Mouse (Mus musculus): ENCODE data around the gene Adh1. TPM values are rescaled to one million over a fixed set of nuclear protein-coding genes. Genes with fewer than 3 reads are reported as not detected.

Gene Adh1
- polyA plus RNA-seq, 1 experiment from 2014 or later: 0.20 TPM

DNA sequence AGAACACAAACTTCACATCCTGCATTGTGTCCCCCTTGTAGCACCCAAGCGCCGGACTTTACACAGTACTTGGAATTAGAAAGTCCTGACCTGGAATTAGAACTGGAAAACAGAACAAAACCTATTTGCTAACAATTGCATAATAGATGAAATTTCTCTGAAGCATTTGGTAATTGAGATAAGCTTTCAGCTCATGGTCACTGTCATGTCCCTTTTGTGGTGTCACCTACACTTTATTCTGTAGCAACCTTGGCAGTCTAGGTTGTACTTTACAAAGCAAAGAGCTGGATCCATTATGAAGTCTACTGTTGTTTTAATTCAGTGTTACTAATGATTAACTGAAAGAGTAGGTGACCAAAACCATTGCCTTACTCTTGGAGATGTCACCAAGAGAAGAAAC, 33.7 kb upstream of the Adh1 start:
- H3K9ac ChIP-seq: no peak overlapping the region
- H3K27me3 ChIP-seq: no peaks in the 10 kb centered on the region
- no peak overlapping the region for H3K4me3 ChIP-seq (replicated peaks)
- no peak for ATAC-seq (ENCODE audit: low FRiP score)
- H3K9me3 ChIP-seq: no peaks in the 10 kb centered on the region
- 91% methylated on average over 2 of the region's 2 CpGs for WGBS
- no peaks in the 10 kb centered on the region for H3K36me3 ChIP-seq (replicated peaks)
- no peak overlapping the region for H3K27ac ChIP-seq
- H3K4me1 ChIP-seq: peaks cover 5% of the 10 kb centered on the region; the same call in 1 of the 2 replicates
- H3K4me2 ChIP-seq: no peak overlapping the region

DNA sequence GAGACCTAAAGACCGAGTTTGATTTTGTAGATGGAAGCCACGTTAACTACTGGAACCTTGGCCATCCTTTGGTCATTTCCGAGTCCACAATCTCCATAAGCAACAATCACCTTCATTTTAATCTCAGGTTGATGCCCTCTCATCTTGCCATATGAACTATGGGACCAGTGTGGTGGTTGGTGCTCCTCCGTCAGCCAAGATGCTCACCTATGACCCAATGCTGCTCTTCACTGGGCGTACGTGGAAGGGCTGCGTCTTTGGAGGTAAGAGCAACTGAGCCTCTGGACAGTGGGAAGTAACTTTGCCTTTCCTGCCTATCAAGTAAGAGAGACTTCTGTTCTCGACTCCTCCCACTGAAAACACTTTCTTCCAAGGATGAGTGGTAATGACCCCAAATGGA, 33.0 kb upstream of the Adh1 start:
- ATAC-seq (ENCODE audit: low FRiP score): no peak
- Histone ChIP-seq H3K36me3 (replicated peaks) (no peaks in the 10 kb centered on the region), H3K4me3 (replicated peaks) (no peak overlapping the region), H3K9me3 (no peaks in the 10 kb centered on the region), H3K4me1 (peaks cover 5% of the 10 kb centered on the region; the same call in 1 of the 2 replicates), H3K27me3 (no peaks in the 10 kb centered on the region), H3K4me2 (no peak overlapping the region), H3K9ac (no peak overlapping the region), H3K27ac (no peak overlapping the region)
- WGBS: 95% methylated on average over 8 of the region's 8 CpGs

DNA sequence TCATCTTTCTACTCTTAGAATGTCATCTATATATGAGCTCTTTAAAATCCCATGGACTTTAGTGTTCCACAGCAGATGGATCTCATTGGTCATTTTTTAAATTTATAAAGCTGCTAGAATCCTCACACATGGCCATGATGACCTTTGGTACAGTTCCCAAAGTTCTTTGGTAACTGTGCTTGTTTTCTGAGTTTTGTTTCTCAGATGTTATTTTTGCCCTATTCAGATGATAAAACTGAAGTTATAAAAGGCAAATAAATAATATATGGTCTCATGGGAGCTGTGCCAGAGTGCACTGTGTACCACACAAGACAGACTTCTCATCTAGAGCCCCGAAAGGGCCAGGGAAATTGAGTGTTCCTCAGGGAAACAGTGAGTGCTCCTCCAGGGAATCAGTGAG, 31.3 kb upstream of the Adh1 start:
- Histone ChIP-seq H3K36me3 (replicated peaks) (no peaks in the 10 kb centered on the region), H3K9ac (no peak overlapping the region), H3K9me3 (no peaks in the 10 kb centered on the region), H3K4me2 (no peak overlapping the region), H3K27me3 (no peaks in the 10 kb centered on the region), H3K4me3 (replicated peaks) (no peak overlapping the region), H3K27ac (no peak overlapping the region), H3K4me1 (peaks cover 5% of the 10 kb centered on the region; the same call in 1 of the 2 replicates)
- no peak for ATAC-seq (ENCODE audit: low FRiP score)
- 86% methylated on average over 1 of the region's 1 CpGs for WGBS

DNA sequence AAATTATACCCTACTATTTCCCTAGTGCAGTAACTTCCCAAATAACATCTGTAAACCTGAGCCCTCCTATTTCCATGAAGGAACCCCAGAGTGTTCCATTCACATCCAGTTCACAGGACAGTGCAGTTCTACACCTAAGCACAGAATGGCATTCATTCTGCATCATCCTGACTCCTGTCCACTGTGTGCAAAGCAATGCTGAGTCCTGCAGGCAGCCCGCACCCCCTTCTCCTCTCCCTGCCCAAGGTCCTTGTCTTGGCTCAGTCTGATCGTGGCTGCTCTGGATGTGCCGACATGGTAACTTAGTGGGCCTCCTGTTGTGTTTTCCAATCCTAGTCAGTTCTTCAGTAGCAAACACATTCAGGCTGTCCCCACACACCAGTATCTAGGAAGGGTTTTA, 30.5 kb upstream of the Adh1 start:
- Histone ChIP-seq H3K9ac (no peak overlapping the region), H3K4me1 (peaks cover 5% of the 10 kb centered on the region; the same call in 1 of the 2 replicates), H3K36me3 (replicated peaks) (no peaks in the 10 kb centered on the region), H3K4me2 (no peak overlapping the region), H3K4me3 (replicated peaks) (no peak overlapping the region), H3K9me3 (no peaks in the 10 kb centered on the region), H3K27me3 (no peaks in the 10 kb centered on the region), H3K27ac (no peak overlapping the region)
- ATAC-seq (ENCODE audit: low FRiP score): no peak
- WGBS: 88% methylated on average over 3 of the region's 3 CpGs

- no peak overlapping the region for H3K4me3 ChIP-seq (replicated peaks)
- H3K4me1 ChIP-seq: no peaks in the 10 kb centered on the region
- no peak overlapping the region for H3K27ac ChIP-seq
- ATAC-seq (ENCODE audit: low FRiP score): no peak
- no peak overlapping the region for H3K4me2 ChIP-seq
- no peaks in the 10 kb centered on the region for H3K36me3 ChIP-seq (replicated peaks)
- H3K27me3 ChIP-seq: no peaks in the 10 kb centered on the region
- WGBS: 89% methylated on average over 2 of the region's 2 CpGs
- no peak overlapping the region for H3K9ac ChIP-seq
- H3K9me3 ChIP-seq: no peaks in the 10 kb centered on the region
Measured at GRCm38 (mm10) chr3:138231531-138231930, 29.3 kb upstream of the Adh1 start.

DNA sequence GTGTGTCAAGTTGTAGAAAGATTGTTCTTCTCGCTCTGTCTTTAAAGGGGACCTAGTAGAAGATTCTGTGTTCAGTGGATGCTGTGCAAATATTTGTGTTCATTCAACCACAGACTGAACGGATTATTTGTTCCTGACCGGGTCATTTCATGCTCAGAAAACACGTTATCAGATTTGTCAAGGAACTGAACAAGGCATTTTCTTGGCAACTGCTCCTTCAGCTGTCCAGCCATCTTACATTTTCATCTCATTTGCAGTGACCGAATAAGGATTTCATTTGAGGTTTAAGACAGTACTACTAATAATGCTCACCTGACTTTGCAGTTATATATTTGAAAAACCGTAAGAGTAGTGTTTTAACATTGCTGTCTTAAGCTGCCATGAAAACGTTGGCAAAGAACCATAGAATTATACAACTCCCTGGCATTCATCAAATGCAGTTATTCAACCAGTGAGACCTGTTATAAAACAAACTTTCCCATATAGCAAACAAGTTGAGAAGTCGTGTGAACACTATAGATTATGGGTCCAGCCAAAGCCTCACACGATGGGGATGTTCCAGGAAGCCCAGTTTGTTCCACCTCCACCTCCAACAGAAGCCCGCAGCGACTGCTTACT, 24.1 kb upstream of the Adh1 start:
- WGBS: 76% methylated on average over 11 of the region's 11 CpGs
- H3K36me3 ChIP-seq (replicated peaks): no peaks in the 10 kb centered on the region

GRCm38 (mm10) chr3:138238046-138238445, 22.7 kb upstream of the Adh1 start:
- H3K4me1 ChIP-seq: 0 out of 2 replicates have a peak, but pooled peaks cover 2% of the 10 kb centered on the region
- no peak overlapping the region for H3K9ac ChIP-seq
- no peaks in the 10 kb centered on the region for H3K27me3 ChIP-seq
- H3K4me3 ChIP-seq (replicated peaks): no peak overlapping the region
- WGBS: 90% methylated on average over 10 of the region's 10 CpGs
- no peak overlapping the region for H3K4me2 ChIP-seq
- no peak for ATAC-seq (ENCODE audit: low FRiP score)
- H3K9me3 ChIP-seq: no peaks in the 10 kb centered on the region
- no peaks in the 10 kb centered on the region for H3K36me3 ChIP-seq (replicated peaks)
- no peak overlapping the region for H3K27ac ChIP-seq

More for the DNA sequence above, 24.1 kb upstream of the Adh1 start:
- no peak for ATAC-seq (ENCODE audit: low FRiP score)
- Histone ChIP-seq H3K4me2 (no peak overlapping the region), H3K9ac (no peak overlapping the region), H3K9me3 (no peaks in the 10 kb centered on the region), H3K4me3 (replicated peaks) (no peak overlapping the region), H3K27ac (no peak overlapping the region), H3K4me1 (no peaks in the 10 kb centered on the region), H3K27me3 (no peaks in the 10 kb centered on the region)

GRCm38 (mm10) chr3:138239461-138239860, 21.3 kb upstream of the Adh1 start:
- no peak overlapping the region for H3K9ac ChIP-seq
- 0 out of 2 replicates have a peak, but pooled peaks cover 2% of the 10 kb centered on the region for H3K4me1 ChIP-seq
- WGBS: 87% methylated on average over 6 of the region's 6 CpGs
- H3K9me3 ChIP-seq: no peaks in the 10 kb centered on the region
- H3K4me2 ChIP-seq: no peak overlapping the region
- no peaks in the 10 kb centered on the region for H3K36me3 ChIP-seq (replicated peaks)
- ATAC-seq (ENCODE audit: low FRiP score): no peak
- H3K27ac ChIP-seq: no peak overlapping the region
- H3K4me3 ChIP-seq (replicated peaks): no peak overlapping the region
- H3K27me3 ChIP-seq: no peaks in the 10 kb centered on the region

- Histone ChIP-seq H3K4me1 (0 out of 2 replicates have a peak, but pooled peaks cover 2% of the 10 kb centered on the region), H3K27me3 (no peaks in the 10 kb centered on the region), H3K9me3 (no peaks in the 10 kb centered on the region), H3K9ac (no peak overlapping the region), H3K4me3 (replicated peaks) (no peak overlapping the region), H3K4me2 (no peak overlapping the region), H3K27ac (no peak overlapping the region), H3K36me3 (replicated peaks) (no peaks in the 10 kb centered on the region)
- no peak for ATAC-seq (ENCODE audit: low FRiP score)
- WGBS: 90% methylated on average over 3 of the region's 3 CpGs
Measured at GRCm38 (mm10) chr3:138240411-138240810, 20.4 kb upstream of the Adh1 start.

- no peaks in the 10 kb centered on the region for H3K36me3 ChIP-seq (replicated peaks)
- no peak overlapping the region for H3K4me3 ChIP-seq (replicated peaks)
- 80% methylated on average over 5 of the region's 5 CpGs for WGBS
- 0 out of 2 replicates have a peak, but pooled peaks cover 2% of the 10 kb centered on the region for H3K4me1 ChIP-seq
- H3K27me3 ChIP-seq: no peaks in the 10 kb centered on the region
- H3K9ac ChIP-seq: no peak overlapping the region
- ATAC-seq (ENCODE audit: low FRiP score): no peak
- no peaks in the 10 kb centered on the region for H3K9me3 ChIP-seq
- no peak overlapping the region for H3K4me2 ChIP-seq
- H3K27ac ChIP-seq: no peak overlapping the region
Measured at GRCm38 (mm10) chr3:138240942-138241341, 19.8 kb upstream of the Adh1 start.

GRCm38 (mm10) chr3:138241371-138241770, 19.4 kb upstream of the Adh1 start:
- Histone ChIP-seq H3K9me3 (no peaks in the 10 kb centered on the region), H3K36me3 (replicated peaks) (no peaks in the 10 kb centered on the region), H3K27me3 (no peaks in the 10 kb centered on the region), H3K27ac (no peak overlapping the region), H3K4me2 (no peak overlapping the region), H3K4me3 (replicated peaks) (no peak overlapping the region), H3K4me1 (0 out of 2 replicates have a peak, but pooled peaks cover 2% of the 10 kb centered on the region), H3K9ac (no peak overlapping the region)
- WGBS: 65% methylated on average over 6 of the region's 6 CpGs
- ATAC-seq (ENCODE audit: low FRiP score): no peak

- no peaks in the 10 kb centered on the region for H3K27me3 ChIP-seq
- WGBS: 75% methylated on average over 14 of the region's 14 CpGs
- H3K4me1 ChIP-seq: 0 out of 2 replicates have a peak, but pooled peaks cover 2% of the 10 kb centered on the region
- no peak overlapping the region for H3K4me3 ChIP-seq (replicated peaks)
- no peak overlapping the region for H3K4me2 ChIP-seq
- no peaks in the 10 kb centered on the region for H3K36me3 ChIP-seq (replicated peaks)
- H3K9ac ChIP-seq: no peak overlapping the region
- no peaks in the 10 kb centered on the region for H3K9me3 ChIP-seq
- H3K27ac ChIP-seq: no peak overlapping the region
- ATAC-seq (ENCODE audit: low FRiP score): peak; percentile 27; the same call in 1 of the 2 replicates
Measured at GRCm38 (mm10) chr3:138242021-138242726, 18.6 kb upstream of the Adh1 start.

DNA sequence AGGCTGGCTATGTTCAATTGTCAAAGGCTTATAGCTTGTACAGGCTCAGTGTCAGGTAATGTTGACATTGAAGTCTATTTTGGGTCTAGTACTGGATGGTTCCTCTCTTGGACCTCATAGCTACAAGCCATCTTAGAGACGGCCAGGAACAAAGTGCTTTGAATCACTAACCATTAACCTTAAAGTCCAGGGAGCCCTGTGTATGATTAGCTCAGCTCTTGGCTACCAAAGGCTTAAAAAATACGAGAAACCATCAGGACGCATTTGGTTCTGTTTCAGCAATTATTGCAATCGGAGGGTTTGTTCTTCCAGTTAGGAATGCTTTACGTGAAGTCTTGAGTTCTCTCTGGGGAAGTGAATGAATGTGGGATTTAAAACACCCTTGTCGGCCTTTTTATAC, 17.9 kb upstream of the Adh1 start:
- Histone ChIP-seq H3K9ac (no peak overlapping the region), H3K36me3 (replicated peaks) (no peaks in the 10 kb centered on the region), H3K4me1 (0 out of 2 replicates have a peak, but pooled peaks cover 2% of the 10 kb centered on the region), H3K27ac (no peak overlapping the region), H3K4me3 (replicated peaks) (no peak overlapping the region), H3K9me3 (no peaks in the 10 kb centered on the region), H3K4me2 (no peak overlapping the region), H3K27me3 (no peaks in the 10 kb centered on the region)
- 93% methylated on average over 6 of the region's 6 CpGs for WGBS
- ATAC-seq (ENCODE audit: low FRiP score): no peak
